Mouse (Mus musculus) 416B (cell line): Measurements from ENCODE around the gene Tbp.
A peak's percentile ranks its signal among the peaks of the same experiment; 100 is the strongest.

Experiments used
- DNase-seq: peaks from one replicate; pipeline ENCODE4 v3.0.0; 2011; ENCODE audit warnings: low read depth

The Tbp gene

DNA sequence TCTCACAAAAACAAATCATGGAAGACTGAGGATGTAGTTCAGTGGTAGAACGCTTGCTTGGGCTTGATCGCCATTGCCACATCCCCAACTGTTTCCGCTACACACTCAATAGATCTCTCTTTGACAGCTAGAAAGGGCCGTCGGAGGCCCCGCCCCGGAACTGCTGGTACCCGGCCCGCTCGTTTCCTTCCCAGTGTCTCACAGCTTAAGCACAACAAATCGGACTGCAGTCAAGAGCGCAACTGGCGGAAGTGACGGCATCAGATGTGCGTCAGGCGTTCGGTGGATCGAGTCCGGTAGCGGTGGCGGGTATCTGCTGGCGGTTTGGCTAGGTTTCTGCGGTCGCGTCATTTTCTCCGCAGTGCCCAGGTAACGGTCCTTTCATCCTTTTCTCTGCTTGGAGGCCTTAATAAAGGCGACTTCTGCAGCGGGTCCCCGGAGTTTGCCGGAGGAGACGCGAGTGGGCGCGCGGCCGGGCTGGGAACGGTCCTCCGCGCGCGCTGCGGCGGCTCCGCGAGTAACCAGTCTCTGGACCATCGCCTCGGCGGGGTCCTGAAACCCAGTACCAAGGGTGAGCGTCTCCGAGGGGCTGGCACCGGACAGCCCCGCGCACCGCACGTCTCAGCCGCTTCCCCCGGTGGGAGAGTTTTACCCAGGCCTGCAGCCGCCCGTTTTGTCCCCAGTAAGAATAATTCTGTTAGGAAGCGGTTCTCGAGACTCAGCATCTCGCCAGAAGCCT, at the start of gene Tbp, which contains the start of gene Psmb1:
Tbp (plus strand) TSS at position 233 of the 739 bp plus-strand sequence.
Psmb1 (minus strand) TSS at position 96 of the 739 bp plus-strand sequence.
- peak; percentile 99 for DNase-seq

- no peak for DNase-seq
Measured at GRCm38 (mm10) chr17:15455203-15455602, 44.5 kb upstream of the Tbp start.

- DNase-seq: no peak
Measured at GRCm38 (mm10) chr17:15456595-15456994, 43.1 kb upstream of the Tbp start.

- no peak for DNase-seq
Measured at GRCm38 (mm10) chr17:15459761-15460160, 39.9 kb upstream of the Tbp start.

DNA sequence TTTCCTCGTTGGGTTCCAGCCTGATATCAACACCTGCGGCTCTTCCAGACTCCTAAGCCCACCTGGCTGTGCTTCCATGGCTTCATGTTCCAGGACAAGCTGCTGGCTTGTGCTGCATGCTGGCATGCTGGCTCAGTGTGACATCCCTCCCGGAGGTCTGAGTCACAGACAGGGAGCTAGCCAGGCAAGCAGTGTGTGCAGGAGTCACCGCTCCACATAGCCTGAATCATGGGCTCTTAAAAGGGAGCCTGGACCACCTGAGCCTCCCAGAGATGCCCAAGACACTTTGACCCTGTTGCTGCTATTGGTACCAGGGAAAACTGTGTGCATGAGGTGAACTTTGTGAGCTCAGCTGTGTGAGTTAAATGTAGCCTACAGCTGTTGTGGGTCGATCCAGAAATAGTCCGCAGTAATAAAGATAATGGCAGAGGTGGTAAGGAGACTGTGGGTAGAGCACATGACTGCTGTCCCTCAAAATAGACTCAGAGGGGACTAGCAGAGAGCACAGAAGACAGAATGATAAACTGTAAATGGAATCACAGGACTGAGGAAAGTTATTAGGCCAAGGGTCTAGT, 37.7 kb upstream of the Tbp start:
- DNase-seq: no peak

GRCm38 (mm10) chr17:15467669-15468068, 32.0 kb upstream of the Tbp start:
- peak; percentile 84 for DNase-seq

- DNase-seq: peak; percentile 41
Measured at GRCm38 (mm10) chr17:15472671-15473070, 27.0 kb upstream of the Tbp start.

GRCm38 (mm10) chr17:15490542-15490941, 9.1 kb upstream of the Tbp start:
- peak; percentile 18 for DNase-seq

- DNase-seq: peak; percentile 93
Measured at GRCm38 (mm10) chr17:15497882-15498752, 1.6 kb upstream of the Tbp start.

DNA sequence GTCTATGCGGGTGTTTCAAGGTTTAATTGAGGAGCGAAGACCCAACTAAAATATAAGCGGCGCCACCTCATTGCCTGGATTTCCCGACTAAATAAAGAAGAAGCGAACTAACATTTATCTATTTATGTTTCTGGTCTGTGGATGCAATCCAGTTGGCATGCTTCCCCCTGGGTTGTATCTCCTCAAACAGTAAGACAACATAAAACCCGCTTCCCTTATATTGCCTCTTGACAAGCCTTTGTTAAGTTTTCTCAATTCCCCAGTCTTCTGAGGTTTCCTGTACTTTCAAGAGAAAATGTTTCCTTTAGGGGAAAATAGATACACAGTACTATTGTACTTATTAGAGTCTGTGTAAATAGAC, 955 bp upstream of the Tbp start:
- DNase-seq: no peak

- peak; percentile 61 for DNase-seq
Measured at GRCm38 (mm10) chr17:15510694-15511093, 11.0 kb downstream of the Tbp start.

GRCm38 (mm10) chr17:15517776-15518175, 18.1 kb downstream of the Tbp start:
- no peak for DNase-seq

GRCm38 (mm10) chr17:15518186-15518585, 18.5 kb downstream of the Tbp start:
- no peak for DNase-seq

- DNase-seq: no peak
Measured at GRCm38 (mm10) chr17:15518766-15519165, 19.1 kb downstream of the Tbp start.

GRCm38 (mm10) chr17:15526304-15526703, 26.6 kb downstream of the Tbp start:
- peak; percentile 29 for DNase-seq

DNA sequence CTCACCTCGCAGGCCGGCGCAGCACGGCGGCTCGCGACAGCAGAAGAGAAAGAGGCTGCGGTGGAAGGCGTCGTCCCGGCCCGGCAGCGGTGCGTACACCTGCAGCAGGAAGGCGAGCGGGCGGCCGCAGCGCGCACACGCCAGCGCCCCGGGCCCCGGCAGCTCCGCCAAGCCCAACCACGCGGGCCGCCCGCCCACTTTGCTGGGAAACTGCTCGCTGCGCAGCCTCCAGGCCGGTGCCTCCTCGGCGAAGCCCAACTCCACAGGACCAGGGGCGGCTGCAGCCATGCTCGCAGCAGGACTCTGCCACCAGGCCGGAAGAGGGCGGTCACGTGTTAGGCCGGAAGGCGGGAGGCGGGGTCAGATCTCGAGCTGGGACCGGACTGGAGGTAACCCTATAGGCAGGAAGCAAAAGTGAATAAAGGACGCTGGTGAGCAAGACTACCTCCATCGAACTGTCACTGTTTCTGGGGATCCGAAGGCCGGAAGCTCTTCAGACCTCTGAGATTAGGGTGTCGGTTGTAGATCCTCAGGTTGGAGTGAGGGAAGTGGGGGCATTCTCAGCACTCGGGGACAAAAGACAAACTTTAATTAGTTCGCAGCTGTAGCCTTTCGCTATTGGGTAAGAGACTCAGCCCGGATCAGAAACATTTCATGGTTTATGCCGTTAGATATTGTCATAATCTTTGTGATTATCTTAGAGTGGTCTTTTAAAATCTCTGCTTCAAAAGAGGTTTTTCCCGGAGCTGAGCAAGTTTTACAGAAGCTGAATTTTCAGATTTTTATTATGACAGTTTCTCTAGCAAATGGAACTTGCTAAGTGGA, 27.5 kb downstream of the Tbp start, which contains the start of gene Pdcd2:
Pdcd2 (minus strand) TSS at position 316 of the 825 bp plus-strand sequence.
- peak; percentile 95 for DNase-seq

DNA sequence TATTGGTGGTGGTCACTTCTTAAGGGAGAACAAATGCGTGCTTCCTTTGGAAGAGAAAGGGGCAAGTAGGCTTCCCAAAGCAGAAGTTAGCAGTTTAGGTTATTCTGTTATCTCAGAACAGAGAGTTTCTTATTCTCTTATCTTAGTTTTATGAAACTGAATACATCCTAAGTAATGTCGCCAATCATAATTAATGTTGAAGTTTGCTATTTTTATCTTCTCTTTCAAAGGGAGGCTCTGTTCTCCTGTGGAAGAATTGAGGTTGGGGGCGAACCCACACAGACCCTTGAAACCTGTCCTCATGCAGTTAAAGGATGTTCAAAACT, 28.1 kb downstream of the Tbp start:
- DNase-seq: no peak

DNA sequence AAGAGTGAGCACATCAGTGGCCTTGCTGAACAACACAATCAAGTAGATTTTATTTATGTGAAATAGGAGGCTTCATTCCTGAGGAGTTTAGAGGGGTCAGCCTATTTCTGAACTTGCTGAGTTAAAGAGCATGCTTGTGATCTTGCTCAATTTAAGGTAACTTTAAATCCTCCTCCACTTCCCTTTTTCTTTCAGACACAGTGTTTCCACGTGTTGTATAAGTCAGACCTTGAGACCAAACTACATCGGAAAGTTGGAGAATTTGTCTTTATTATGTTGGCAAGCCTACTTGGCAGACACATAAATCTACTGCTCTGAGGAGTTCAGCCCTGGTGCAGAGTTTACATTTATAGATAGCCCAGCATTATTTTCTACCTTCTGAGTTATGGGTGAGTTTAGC, 29.2 kb downstream of the Tbp start:
- DNase-seq: peak; percentile 41

GRCm38 (mm10) chr17:15530141-15530540, 30.5 kb downstream of the Tbp start:
- peak; percentile 79 for DNase-seq

DNA sequence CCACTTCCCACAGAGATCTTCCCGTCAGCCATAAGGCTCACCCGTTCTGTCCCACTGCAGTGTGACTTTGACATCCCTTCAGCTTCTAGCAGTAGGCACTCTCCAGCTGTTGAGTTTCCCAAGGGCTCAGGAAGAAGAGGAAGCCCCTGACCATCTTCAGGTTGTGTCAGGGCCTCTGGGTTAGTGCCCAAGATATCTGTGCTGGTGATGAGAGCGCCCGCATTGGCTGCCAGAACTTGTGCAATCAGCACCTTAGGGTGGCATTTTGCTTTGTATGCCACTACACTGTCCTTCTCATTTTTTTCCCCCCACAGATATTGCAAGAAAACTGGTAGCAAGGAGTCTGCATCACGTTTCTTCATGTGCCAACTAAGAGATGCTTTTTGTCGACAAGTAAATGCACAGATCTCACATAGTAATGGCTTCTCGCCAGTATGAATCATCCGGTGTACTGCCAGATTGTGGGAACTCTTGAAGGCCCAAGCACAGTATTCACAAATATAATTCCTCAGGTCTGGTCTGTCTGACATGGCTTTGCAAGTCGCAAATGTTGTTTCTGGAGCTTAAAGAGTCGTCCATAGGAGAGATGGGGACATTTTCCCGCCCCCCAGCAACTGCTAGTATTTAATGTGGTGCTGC, 35.6 kb downstream of the Tbp start:
- no peak for DNase-seq

- no peak for DNase-seq
Measured at GRCm38 (mm10) chr17:15535943-15536342, 36.3 kb downstream of the Tbp start.
